8 mouse cellular contexts compared by ENCODE assay signal in genomic region chr5:143235028-143235693, GRCm38 (mm10). TPM values are rescaled to one million over a fixed set of nuclear protein-coding genes. Genes with fewer than 3 reads are reported as not detected.
DNase-seq lines count a peak whose midpoint lies in the region; ATAC-seq lines count a peak whose summit lies in the region.

Gene Zfp12 (plus strand): TSS chr5:143235163.

- DNase-seq in adipocyte (ENCODE audit: low spot score), result peak; percentile 99
- DNase-seq in embryo, embryonic 10 days (ENCODE audit: low spot score), result peak; percentile 99
- DNase-seq in gastrocnemius, postnatal 10 days, result peak; percentile 88
- DNase-seq in induced T-regulatory cell, adult 2 months (ENCODE audit: low read depth), result peak; percentile 94
- peak; percentile 92 to 95 for DNase-seq in left cerebral cortex, adult 9 months (ENCODE audit: low spot score in 2 of 2)
- DNase-seq in right cerebral cortex, postnatal 14 days, result peak; percentile 94
- DNase-seq in urinary bladder, postnatal 36 days (ENCODE audit: low spot score in 2 of 2), result peak; percentile 90 to 94

- peak; percentile 90 for ATAC-seq in megakaryocyte progenitor cell, adult 5-6 weeks (replicated peaks; ENCODE audit: poor library complexity)

RNA-seq across cellular contexts. Expression of gene Zfp12, which starts in this region (rescaled TPM):
- 10 to 100 TPM; 10.5 to 11.6 TPM for total RNA-seq in gastrocnemius, postnatal 10 days (2021)
- 4.5 and 5.2 TPM in 2 replicates for total RNA-seq in megakaryocyte progenitor cell, adult 5-6 weeks (2015)
- total RNA-seq in megakaryocyte progenitor cell, adult 5-6 weeks (2017), result 11.1 and 12.0 TPM in 2 replicates

Comparison
In these comparisons a context has a peak if more than half of its experiments do, and no peak if none do; other contexts are left out.
1. Peak in every context shown above with its lines: DNase-seq and ATAC-seq.